Mouse (Mus musculus) cortical plate, adult 2 months (tissue): Measurements from ENCODE around the gene F11. TPM values are rescaled to one million over a fixed set of nuclear protein-coding genes. Genes with fewer than 3 reads are reported as not detected.

Experiments used
- H3K27ac ChIP-seq: fragments of 200-500 bp; 2 replicates; pipeline ENCODE4 v1.5.1; 2012; ENCODE audit warnings: low read length, control low read depth, inconsistent platforms; ENCODE audit not compliant: insufficient read depth
- H3K4me1 ChIP-seq: fragments of 200-500 bp; 2 replicates; pipeline ENCODE4 v1.6.1; 2011; ENCODE audit warnings: low read length; ENCODE audit not compliant: control insufficient read depth, insufficient read depth
- H3K4me3 ChIP-seq: fragments of 200-500 bp; 2 replicates; pipeline ENCODE4 v1.5.1; 2011; ENCODE audit warnings: mild to moderate bottlenecking, low read length, control low read depth; ENCODE audit not compliant: insufficient read depth
- CTCF ChIP-seq: fragments of 200-500 bp; IDR thresholded peaks from 2 replicates; pipeline ENCODE4 v1.5.1; 2011; ENCODE audit warnings: mild to moderate bottlenecking, control low read depth, low read length; ENCODE audit not compliant: insufficient read depth; ENCODE audit errors: extremely low read depth
- POLR2A ChIP-seq: fragments of 200-500 bp; IDR thresholded peaks from 2 replicates; pipeline ENCODE4 v1.6.1; 2011; ENCODE audit warnings: mild to moderate bottlenecking, low read length, control low read depth; ENCODE audit not compliant: insufficient read depth; ENCODE audit errors: extremely low read depth
- polyA plus RNA-seq: library from polyadenylated mRNA; depleted of rRNA; stranded (reverse); fragments of >200 nt; gene quantifications from 2 replicates; pipeline ENCODE4 v1.2.3, GENCODE M21; 2012; rRNA removed

Gene F11
- polyA plus RNA-seq, 1 experiment, result not detected

DNA sequence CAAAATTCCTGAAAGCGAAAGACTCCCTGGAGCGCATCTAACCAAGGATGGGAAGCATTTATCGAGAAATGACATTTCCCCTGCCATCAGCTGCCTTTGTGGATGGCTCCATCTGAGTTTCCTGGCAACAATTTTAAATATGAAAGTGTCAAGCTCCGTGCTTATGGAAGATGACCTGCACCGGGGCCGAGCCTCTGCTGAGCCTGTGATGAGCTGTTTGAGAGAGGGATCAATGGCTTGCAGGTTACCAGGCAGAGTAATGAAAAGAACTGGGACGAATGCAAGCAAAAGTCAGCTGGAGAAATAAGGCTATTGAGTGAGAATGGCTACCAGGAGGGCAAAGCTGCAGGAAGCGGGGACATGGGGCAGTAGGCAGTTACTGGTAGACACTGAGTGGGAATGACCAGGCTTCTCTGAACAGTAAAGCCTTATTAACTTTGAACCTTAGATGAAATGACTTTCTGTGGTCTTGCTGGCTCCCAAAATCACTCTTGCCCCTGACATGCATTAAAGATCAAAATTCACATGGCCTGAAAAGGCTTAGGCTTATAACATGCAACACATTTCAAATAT, 65.8 kb downstream of the F11 start:
- Histone ChIP-seq H3K4me1 (no peaks in the 10 kb centered on the region), H3K4me3 (no peak overlapping the region)
- TF ChIP-seq CTCF, result no peak
- no peak for TF ChIP-seq POLR2A

More for the DNA sequence above, 65.8 kb downstream of the F11 start:
- H3K27ac ChIP-seq, result no peak overlapping the region

Other genes starting within 250 kb of the F11 start
- not detected in 2 replicates for gene Mtnr1a, start 192.9 kb downstream of the F11 start, polyA plus RNA-seq
- gene Klkb1, start 32.8 kb upstream of the F11 start, polyA plus RNA-seq, result 0.06 and 0.08 TPM in 2 replicates
- gene Gm45753, start 46.4 kb upstream of the F11 start, polyA plus RNA-seq, result not detected in 2 replicates
- 5.4 and 5.6 TPM in 2 replicates for gene Cyp4v3, start 71.2 kb upstream of the F11 start, polyA plus RNA-seq
- gene Fam149a, start 120.3 kb upstream of the F11 start, polyA plus RNA-seq, result 16.4 and 17.0 TPM in 2 replicates
- 11.1 and 11.5 TPM in 2 replicates for gene Tlr3, start 149.0 kb upstream of the F11 start, polyA plus RNA-seq
- 134 and 136 TPM in 2 replicates for gene Sorbs2, start 245.8 kb upstream of the F11 start, polyA plus RNA-seq